Mouse (Mus musculus) spleen, adult 2 months (tissue): ENCODE data around the gene Msrb1.

ENCODE experiments used
- CTCF ChIP-seq: fragments of 200-500 bp; IDR thresholded peaks from 2 replicates; pipeline ENCODE4 v1.5.1; 2011; ENCODE audit warnings: mild to moderate bottlenecking, inconsistent platforms; ENCODE audit not compliant: insufficient read depth, insufficient read length, insufficient replicate concordance; ENCODE audit errors: extremely low read depth
- POLR2A ChIP-seq: fragments of 200-500 bp; IDR thresholded peaks from 2 replicates; pipeline ENCODE4 v1.6.1; 2011; ENCODE audit warnings: low read depth, low read length, inconsistent platforms

GRCm38 (mm10) chr17:24766266-24766875 is 29.9 kb downstream of the Msrb1 start:
- TF ChIP-seq CTCF: no peak
- no peak for TF ChIP-seq POLR2A
